Mouse (Mus musculus): ENCODE measurements around the gene Faim2. TPM values are rescaled to one million over a fixed set of nuclear protein-coding genes. Genes with fewer than 3 reads are reported as not detected.

Faim2 gene
- polyA plus RNA-seq, 1 experiment from 2014 or later, result 0.19 TPM

GRCm38 (mm10) chr15:99454585-99455279 lies 73.2 kb downstream of the Faim2 start:
- Histone ChIP-seq H3K27me3 (ENCODE audit: control insufficient read depth, insufficient read depth, low read length) (no peaks in the 10 kb centered on the region), H3K4me1 (ENCODE audit: control insufficient read depth in 2 of 2, insufficient read depth in 2 of 2, low read length in 2 of 2) (peaks cover 25 to 35% of the 10 kb centered on the region in 2 experiments), H3K4me3 (ENCODE audit: control insufficient read depth in 1 of 2, insufficient read depth in 1 of 2, low read depth in 1 of 2, low read length in 2 of 2) (no peak overlapping the region), H3K9me3 (ENCODE audit: control insufficient read depth, low read length) (no peaks in the 10 kb centered on the region), H3K27ac (replicated peaks in 1 of 2; ENCODE audit: control insufficient read depth in 1 of 2, insufficient read depth in 1 of 2, low read depth in 2 of 2, low read length in 2 of 2) (no peak overlapping the region), H3K4me2 (ENCODE audit: low read length) (0 out of 2 replicates have a peak overlapping the region, but pooled peaks have one; percentile 3), H3K9ac (ENCODE audit: low read length) (peak overlapping the region; percentile 10; the same call in 1 of the 2 replicates), H3K36me3 (ENCODE audit: control insufficient read depth, insufficient read depth, low read length) (peaks cover 10% of the 10 kb centered on the region; the same call in 1 of the 2 replicates)
- 77% methylated on average over 7 of the region's 7 CpGs for WGBS
- no peak for ATAC-seq (ENCODE audit: insufficient number of reproducible peaks, insufficient read depth, low FRiP score, low read depth)

GRCm38 (mm10) chr15:99453153-99453900 lies 74.6 kb downstream of the Faim2 start:
- no peaks in the 10 kb centered on the region for H3K9me3 ChIP-seq (ENCODE audit: control insufficient read depth, low read length)
- no peak overlapping the region for H3K4me2 ChIP-seq (ENCODE audit: low read length)
- H3K9ac ChIP-seq (ENCODE audit: low read length), result no peak overlapping the region
- no peaks in the 10 kb centered on the region for H3K27me3 ChIP-seq (ENCODE audit: control insufficient read depth, insufficient read depth, low read length)
- H3K27ac ChIP-seq (replicated peaks in 1 of 2; ENCODE audit: control insufficient read depth in 1 of 2, insufficient read depth in 1 of 2, low read depth in 2 of 2, low read length in 2 of 2), result no peak overlapping the region
- 67% methylated on average over 11 of the region's 11 CpGs for WGBS
- no peak for ATAC-seq (ENCODE audit: insufficient number of reproducible peaks, insufficient read depth, low FRiP score, low read depth)
- peaks cover 10% of the 10 kb centered on the region; the same call in 1 of the 2 replicates for H3K36me3 ChIP-seq (ENCODE audit: control insufficient read depth, insufficient read depth, low read length)
- H3K4me1 ChIP-seq (ENCODE audit: control insufficient read depth in 2 of 2, insufficient read depth in 2 of 2, low read length in 2 of 2), result peaks cover 39 to 45% of the 10 kb centered on the region in 2 experiments
- H3K4me3 ChIP-seq (ENCODE audit: control insufficient read depth in 1 of 2, insufficient read depth in 1 of 2, low read depth in 1 of 2, low read length in 2 of 2), result no peak overlapping the region

- ATAC-seq (ENCODE audit: insufficient number of reproducible peaks, insufficient read depth, low FRiP score, low read depth), result no peak
- whole genome bisulfite sequencing, result 22% methylated on average over 8 of the region's 8 CpGs
- H3K27me3 ChIP-seq (ENCODE audit: control insufficient read depth, insufficient read depth, low read length), result no peaks in the 10 kb centered on the region
- H3K9me3 ChIP-seq (ENCODE audit: control insufficient read depth, low read length), result no peaks in the 10 kb centered on the region
- peak overlapping the region; percentile 52 for H3K4me2 ChIP-seq (ENCODE audit: low read length)
- peak overlapping the region; percentile 78 to 87 for H3K27ac ChIP-seq (replicated peaks in 1 of 2; ENCODE audit: control insufficient read depth in 1 of 2, insufficient read depth in 1 of 2, low read depth in 2 of 2, low read length in 2 of 2)
- H3K4me1 ChIP-seq (ENCODE audit: control insufficient read depth in 2 of 2, insufficient read depth in 2 of 2, low read length in 2 of 2), result peaks cover 26 to 29% of the 10 kb centered on the region in 2 experiments
- H3K36me3 ChIP-seq (ENCODE audit: control insufficient read depth, insufficient read depth, low read length), result peaks cover 23% of the 10 kb centered on the region
- H3K9ac ChIP-seq (ENCODE audit: low read length), result peak overlapping the region; percentile 50
- H3K4me3 ChIP-seq (ENCODE audit: control insufficient read depth in 1 of 2, insufficient read depth in 1 of 2, low read depth in 1 of 2, low read length in 2 of 2), result peak overlapping the region in 1 of 2 experiments; percentile 4; a peak in 1 of 4 replicates
These were observed 78.1 kb downstream of the Faim2 start for GRCm38 (mm10) chr15:99449751-99450280.

GRCm38 (mm10) chr15:99449131-99449750 lies 78.7 kb downstream of the Faim2 start:
- peak overlapping the region; percentile 52 for H3K4me2 ChIP-seq (ENCODE audit: low read length)
- peak overlapping the region in 1 of 2 experiments; percentile 4; a peak in 1 of 4 replicates for H3K4me3 ChIP-seq (ENCODE audit: control insufficient read depth in 1 of 2, insufficient read depth in 1 of 2, low read depth in 1 of 2, low read length in 2 of 2)
- H3K4me1 ChIP-seq (ENCODE audit: control insufficient read depth in 2 of 2, insufficient read depth in 2 of 2, low read length in 2 of 2), result peaks cover 25 to 29% of the 10 kb centered on the region in 2 experiments
- WGBS, result 10% methylated on average over 9 of the region's 9 CpGs
- H3K27me3 ChIP-seq (ENCODE audit: control insufficient read depth, insufficient read depth, low read length), result no peaks in the 10 kb centered on the region
- peaks cover 29% of the 10 kb centered on the region for H3K36me3 ChIP-seq (ENCODE audit: control insufficient read depth, insufficient read depth, low read length)
- peak overlapping the region; percentile 78 to 87 for H3K27ac ChIP-seq (replicated peaks in 1 of 2; ENCODE audit: control insufficient read depth in 1 of 2, insufficient read depth in 1 of 2, low read depth in 2 of 2, low read length in 2 of 2)
- no peaks in the 10 kb centered on the region for H3K9me3 ChIP-seq (ENCODE audit: control insufficient read depth, low read length)
- ATAC-seq (ENCODE audit: insufficient number of reproducible peaks, insufficient read depth, low FRiP score, low read depth), result peak; percentile 80
- peak overlapping the region; percentile 50 for H3K9ac ChIP-seq (ENCODE audit: low read length)

Other genes with a start within 250 kb of the Faim2 start
- gene Prpf40b, start 233.1 kb downstream of the Faim2 start, polyA plus RNA-seq (2014; fragmentation: Nextera tagmentation; extraction: Ambion mirVana), result 31.2 and 38.0 TPM in 2 replicates
- 0.36 TPM in 1 of 2 replicates, not detected in the other for gene Fam186b, start 232.3 kb downstream of the Faim2 start, polyA plus RNA-seq (2014; fragmentation: Nextera tagmentation; extraction: Ambion mirVana)
- gene Fmnl3, start 157.7 kb downstream of the Faim2 start, polyA plus RNA-seq (2014; fragmentation: Nextera tagmentation; extraction: Ambion mirVana), result 14.4 and 15.0 TPM in 2 replicates
- gene Tmbim6, start 135.3 kb downstream of the Faim2 start, polyA plus RNA-seq (2014; fragmentation: Nextera tagmentation; extraction: Ambion mirVana), result 235 and 239 TPM in 2 replicates
- gene Nckap5l, start 70.4 kb downstream of the Faim2 start, polyA plus RNA-seq (2014; fragmentation: Nextera tagmentation; extraction: Ambion mirVana), result 7.5 and 9.2 TPM in 2 replicates
- 11.8 and 12.5 TPM in 2 replicates for gene Bcdin3d, start 53.4 kb downstream of the Faim2 start, polyA plus RNA-seq (2014; fragmentation: Nextera tagmentation; extraction: Ambion mirVana)
- gene Aqp2, start 50.9 kb upstream of the Faim2 start, polyA plus RNA-seq (2014; fragmentation: Nextera tagmentation; extraction: Ambion mirVana), result not detected in 2 replicates
- gene Aqp5, start 62.6 kb upstream of the Faim2 start, polyA plus RNA-seq (2014; fragmentation: Nextera tagmentation; extraction: Ambion mirVana), result 0.18 and 0.26 TPM in 2 replicates
- gene Aqp6, start 73.2 kb upstream of the Faim2 start, polyA plus RNA-seq (2014; fragmentation: Nextera tagmentation; extraction: Ambion mirVana), result not detected in 2 replicates
- 94.4 and 98.7 TPM in 2 replicates for gene Racgap1, start 123.5 kb upstream of the Faim2 start, polyA plus RNA-seq (2014; fragmentation: Nextera tagmentation; extraction: Ambion mirVana)
- gene Asic1, start 142.2 kb upstream of the Faim2 start, polyA plus RNA-seq (2014; fragmentation: Nextera tagmentation; extraction: Ambion mirVana), result 1.1 and 1.2 TPM in 2 replicates
- 24.7 and 27.4 TPM in 2 replicates for gene Smarcd1, start 174.0 kb upstream of the Faim2 start, polyA plus RNA-seq (2014; fragmentation: Nextera tagmentation; extraction: Ambion mirVana)
- not detected in 2 replicates for gene Gm17349, start 177.3 kb upstream of the Faim2 start, polyA plus RNA-seq (2014; fragmentation: Nextera tagmentation; extraction: Ambion mirVana)
- gene Gpd1, start 189.3 kb upstream of the Faim2 start, polyA plus RNA-seq (2014; fragmentation: Nextera tagmentation; extraction: Ambion mirVana), result 0.80 and 1.1 TPM in 2 replicates
- 230 and 237 TPM in 2 replicates for gene Cox14, start 197.5 kb upstream of the Faim2 start, polyA plus RNA-seq (2014; fragmentation: Nextera tagmentation; extraction: Ambion mirVana)
- gene Cers5, start 244.7 kb upstream of the Faim2 start, polyA plus RNA-seq (2014; fragmentation: Nextera tagmentation; extraction: Ambion mirVana), result 55.3 and 60.8 TPM in 2 replicates